Mouse (Mus musculus): ENCODE measurements around the gene Pim2.

GRCm38 (mm10) chrX:7898211-7898610, 20.1 kb downstream of the Pim2 start:
- TF ChIP-seq CTCF (IDR thresholded peaks at IDR 0.05; ENCODE audit: borderline replicate concordance, insufficient read depth, low read depth, low read length) (no peak), POLR2A (IDR thresholded peaks at IDR 0.05; ENCODE audit: borderline replicate concordance, insufficient read depth, low read length) (no peak)
